Mouse (Mus musculus) cerebral cortex, adult 2 months (tissue): Measurements from ENCODE around the gene Spata31d1d.

Source experiments
- WGBS: fragments of 180-500 bp; shearing (Covaris S2); methylation state at CpG from one replicate; pipeline ENCODE4 v1.1.7; 2018; 5-methylcytosine and 5-hydroxymethylcytosine counted together

Spata31d1d gene

DNA sequence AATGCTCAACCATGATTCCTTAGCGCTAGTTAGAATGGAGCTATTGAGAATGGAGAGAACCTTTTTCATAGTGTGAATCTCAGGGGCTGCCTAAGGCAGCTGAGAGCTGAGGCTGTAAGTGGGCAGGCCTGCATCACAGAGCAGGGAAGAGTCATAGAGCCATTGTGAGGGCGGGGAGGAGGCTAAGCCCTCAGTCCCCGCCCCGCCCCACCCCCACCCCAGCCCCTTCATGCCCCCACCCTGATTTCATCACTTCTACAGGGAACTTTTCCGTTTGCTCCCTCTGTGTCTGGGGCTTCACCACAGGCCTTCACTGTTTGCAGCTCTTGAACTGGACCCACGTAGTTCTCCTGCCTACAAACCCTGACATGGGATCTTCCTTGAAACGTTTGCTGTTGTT, at the start of gene Spata31d1d:
Spata31d1d (minus strand) TSS at position 101 of the 400 bp plus-strand sequence.
- WGBS, result 68% methylated on average over 7 of the region's 7 CpGs

DNA sequence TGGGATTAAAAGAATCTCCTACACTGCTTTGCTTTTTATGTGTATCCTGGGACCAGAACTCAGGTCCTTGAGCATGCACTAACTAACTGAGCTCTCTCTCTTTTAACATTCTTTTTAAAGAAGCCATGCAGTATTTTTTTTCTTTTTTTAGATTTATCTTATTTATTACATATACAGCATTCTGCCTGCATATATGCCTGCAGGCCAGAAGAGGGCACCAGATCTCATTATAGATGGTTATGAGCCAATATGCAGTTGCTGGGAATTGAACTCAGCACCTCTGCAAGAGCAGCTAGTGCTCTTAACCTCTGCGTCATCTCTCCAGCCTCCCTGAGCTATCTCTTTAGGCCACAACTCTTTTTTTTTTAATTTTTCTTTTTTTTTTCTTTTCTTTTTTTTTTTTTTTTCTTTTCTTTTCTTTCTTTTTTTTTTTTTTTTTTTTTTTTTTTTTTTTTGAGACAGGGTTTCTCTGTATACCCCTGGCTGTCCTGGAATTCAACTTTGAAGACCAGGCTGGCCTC, 48.3 kb upstream of the Spata31d1d start:
- WGBS, result 100% methylated on average over 1 of the region's 1 CpGs

DNA sequence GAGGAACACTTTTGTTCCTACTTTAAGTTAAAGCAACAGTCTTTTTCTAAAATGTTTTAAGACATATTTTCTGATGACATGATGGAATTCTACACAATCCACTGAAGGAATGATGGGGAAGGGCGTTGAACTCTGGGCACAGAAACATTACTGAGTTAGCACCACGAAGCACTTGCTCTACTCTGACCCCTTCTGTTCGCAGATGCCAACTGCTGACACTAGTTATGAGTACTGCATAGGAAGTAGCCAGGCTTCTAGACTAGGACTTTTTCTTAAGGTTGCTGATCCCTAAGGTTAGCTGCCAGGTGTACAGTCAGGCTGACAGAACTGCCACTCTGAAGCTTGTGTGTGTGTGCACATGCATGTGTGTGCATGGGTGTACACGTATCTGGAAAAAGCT, 47.7 kb upstream of the Spata31d1d start:
- WGBS, result 70% methylated on average over 4 of the region's 4 CpGs

DNA sequence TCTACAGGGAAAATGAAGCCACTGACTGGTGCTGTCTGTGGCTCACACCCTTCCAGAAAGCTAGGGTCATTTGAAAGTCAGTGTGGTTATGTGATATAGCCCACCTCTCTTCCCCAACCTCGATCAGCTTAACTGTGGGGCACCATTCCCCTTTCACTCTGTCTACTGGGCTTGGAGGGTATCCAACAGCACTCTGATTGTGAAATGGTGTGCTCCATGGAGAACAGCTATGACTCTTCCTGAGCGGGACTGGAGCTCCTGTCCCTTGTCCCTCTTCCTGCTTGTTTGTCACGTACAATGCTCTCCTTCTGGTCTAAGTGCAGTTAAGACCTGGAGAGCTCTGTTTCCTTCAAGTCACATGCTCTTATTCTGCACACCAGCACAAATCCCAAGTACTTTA, 43.6 kb upstream of the Spata31d1d start:
- WGBS, result 81% methylated on average over 3 of the region's 3 CpGs

DNA sequence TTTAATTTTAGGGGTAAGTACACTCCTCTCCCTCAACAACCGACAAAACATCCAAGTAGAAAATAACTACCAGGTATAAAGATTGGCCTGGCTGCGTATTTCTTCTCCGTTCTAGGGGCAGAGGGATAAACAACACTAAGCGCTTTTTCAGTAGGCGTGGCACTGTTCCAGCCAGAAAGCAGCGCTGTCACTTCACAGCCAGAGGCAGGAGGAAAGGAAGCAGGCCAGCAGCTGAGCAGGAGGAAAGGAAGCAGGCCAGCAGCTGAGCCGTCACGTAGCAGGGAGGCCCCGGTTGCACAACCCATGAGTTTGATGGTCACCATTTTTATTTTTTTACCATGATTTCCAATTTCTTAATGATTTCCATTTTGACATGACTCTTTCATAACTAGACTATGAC, 39.7 kb upstream of the Spata31d1d start:
- 7% methylated on average over 9 of the region's 9 CpGs for WGBS

DNA sequence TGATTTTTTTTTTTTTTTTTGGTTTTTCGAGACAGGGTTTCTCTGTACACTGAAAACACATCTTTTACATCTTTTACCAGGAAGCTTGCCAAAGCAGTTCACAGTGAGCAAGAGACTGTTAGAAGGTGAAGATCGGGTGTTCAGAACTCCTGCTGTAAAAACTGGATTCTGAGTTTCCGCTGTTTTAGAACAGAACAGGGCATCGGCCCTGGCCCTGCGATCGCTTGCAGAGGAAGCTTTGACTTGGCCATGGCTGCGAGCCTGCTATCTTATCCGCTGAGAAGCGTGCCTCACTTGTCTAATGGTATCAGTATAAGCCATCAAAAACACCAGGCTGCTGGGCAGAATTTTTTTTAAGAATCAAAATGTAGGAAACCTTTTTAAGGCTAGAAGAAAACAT, 39.3 kb upstream of the Spata31d1d start:
- WGBS, result 16% methylated on average over 9 of the region's 9 CpGs

DNA sequence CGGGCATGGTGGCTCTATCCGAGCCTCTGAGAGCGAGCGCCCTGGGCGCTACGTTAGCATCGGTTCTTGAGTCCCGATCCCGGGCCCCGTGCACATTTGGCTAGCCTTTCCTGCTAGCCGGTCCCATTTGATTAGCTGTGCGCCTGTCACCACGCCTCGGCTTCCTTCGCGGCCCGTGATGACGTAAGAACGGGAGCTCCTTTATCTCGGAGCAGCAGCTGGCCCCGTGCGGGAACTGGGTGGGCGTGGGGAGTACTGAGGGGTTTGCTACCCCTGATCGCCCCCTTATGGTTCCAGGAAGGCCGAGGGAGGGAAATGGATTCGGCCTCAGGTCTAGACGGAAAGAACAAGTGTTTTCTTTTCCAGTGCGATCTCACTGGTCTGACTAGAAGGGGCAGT, 38.6 kb upstream of the Spata31d1d start:
- WGBS, result under 1% methylated on average over 28 of the region's 28 CpGs

DNA sequence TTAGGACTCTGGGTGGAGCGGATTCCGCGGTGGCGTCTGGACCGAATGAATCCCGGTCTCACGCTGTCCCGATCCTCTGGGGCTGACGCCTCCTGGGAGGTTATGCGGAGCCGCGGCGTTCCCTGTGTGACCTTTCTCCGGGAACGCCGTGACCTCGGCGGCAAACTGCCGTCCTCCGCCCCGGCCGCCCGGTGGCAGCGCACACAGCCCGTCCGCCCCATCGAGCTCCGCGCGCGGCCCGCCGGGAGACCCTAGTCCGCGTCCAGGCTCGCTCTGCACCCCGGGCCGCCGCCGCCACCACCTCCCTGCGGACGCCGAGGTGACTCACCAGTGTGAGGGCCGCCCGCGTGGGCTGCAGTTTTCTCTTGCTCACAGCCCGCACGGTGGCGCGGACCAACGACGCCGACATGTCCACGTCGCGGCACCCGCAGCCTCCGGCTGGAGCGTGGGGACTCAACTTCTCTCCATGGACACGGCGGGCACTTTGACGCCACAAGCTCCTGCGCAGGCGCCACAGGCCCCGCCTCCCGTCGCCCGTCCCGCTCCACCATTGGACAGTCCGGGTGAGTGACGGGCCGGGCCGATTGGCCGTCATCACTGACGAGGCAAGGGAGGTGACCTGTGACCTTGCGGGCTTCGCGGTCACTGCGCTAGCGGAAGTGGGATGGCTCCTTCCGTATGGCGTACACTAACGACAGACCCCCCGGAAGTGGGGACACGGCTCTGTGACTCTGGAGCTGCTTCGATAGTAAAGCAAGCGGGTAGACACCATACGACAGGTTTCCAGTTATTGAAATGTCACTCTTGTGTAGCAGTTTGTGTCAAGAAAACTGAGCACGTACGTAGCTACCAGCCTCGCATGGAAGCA, 38.0 kb upstream of the Spata31d1d start, which contains the start of gene Isca1:
Isca1 (minus strand) TSS at position 515 of the 868 bp plus-strand sequence.
- under 1% methylated on average over 91 of the region's 91 CpGs for WGBS

DNA sequence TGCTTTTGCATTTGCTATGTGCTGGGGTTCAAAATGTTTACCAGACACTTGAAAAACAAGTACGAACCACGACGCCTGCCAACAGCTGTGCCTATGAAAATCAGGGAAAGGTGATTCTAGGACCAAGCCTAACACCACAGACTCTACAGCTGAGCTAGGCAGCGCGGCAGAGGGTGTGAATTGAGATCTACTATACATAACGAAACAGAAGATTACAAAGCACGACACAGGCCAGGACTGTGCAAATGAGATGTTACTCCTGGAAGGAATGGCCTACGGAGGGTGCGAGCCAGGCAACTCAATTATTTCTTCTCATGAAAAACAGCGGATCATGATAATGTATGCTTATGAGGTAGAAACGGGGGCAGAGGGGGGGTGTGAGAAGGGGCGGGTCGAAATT, 37.0 kb upstream of the Spata31d1d start:
- 15% methylated on average over 13 of the region's 13 CpGs for WGBS

DNA sequence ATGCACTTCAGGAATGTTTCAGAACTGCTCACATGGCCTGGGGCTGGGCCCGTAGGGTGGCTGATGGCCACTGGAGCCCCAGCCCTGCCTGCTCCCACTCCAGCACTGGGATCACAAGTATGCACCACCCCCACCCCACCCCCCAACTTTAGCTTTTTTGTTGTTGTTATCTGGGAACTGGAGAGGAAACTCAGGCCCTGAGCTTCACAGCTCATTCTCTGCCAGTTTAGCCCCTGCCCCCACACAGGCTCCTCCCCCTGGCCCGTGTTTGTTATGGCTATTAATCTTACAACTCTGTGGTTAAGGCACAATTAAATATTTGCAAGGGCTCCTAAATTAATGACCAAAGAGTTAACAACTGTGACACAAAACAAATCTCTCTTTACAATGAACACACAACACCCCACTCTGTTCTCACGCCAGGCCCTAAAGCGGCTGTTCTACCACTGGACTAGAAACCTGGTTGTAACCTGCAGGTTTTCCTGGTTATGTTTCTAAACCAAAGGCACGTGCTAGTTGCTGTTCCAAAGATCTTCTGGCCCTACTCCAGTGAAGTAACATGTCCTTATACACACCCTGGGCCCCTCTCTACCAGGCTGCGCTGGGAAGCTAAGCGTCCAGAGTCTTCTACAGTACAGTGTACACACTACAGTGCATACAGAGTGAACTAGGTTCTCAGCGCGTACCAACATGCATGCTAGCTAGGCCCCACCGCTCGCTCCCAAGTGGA, 35.4 kb upstream of the Spata31d1d start:
- WGBS, result 76% methylated on average over 11 of the region's 11 CpGs

DNA sequence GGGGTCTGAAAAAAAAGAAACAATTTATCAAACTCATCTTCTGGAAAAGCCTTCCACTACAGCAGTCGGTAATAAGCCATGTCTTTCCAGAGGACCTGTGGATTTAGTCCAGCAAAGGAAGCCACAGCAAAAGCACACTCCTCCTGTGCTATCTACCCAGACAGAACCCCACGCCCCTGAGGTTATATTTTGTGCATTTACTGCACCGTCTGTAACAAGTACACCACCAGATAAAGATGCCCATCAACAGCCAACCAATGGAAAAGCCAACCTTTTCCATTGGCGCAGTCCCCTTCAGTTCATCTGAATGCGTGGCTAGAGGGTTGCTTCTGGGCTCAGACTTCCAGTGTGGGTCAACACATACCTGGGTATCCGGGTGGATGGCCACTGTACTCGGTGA, 31.2 kb upstream of the Spata31d1d start:
- 92% methylated on average over 7 of the region's 7 CpGs for WGBS

DNA sequence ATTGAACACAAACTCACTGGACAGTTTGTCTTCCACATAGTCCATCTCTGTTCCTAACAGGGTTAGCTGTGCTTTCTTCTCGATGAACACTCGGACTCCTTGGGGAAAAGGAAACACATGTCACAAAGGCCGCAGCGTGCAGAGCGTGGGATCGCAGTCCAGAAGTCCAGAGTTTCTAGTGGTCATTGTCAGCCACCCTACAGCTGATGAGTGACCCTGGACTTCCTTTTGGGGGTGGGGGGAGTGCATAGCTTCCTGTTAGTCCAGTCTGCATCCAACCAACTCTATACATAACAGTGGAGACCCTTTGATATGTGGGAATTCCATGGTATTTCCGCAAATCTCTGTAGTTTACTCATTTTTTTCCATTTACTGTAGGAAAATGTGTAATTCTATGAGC, 25.4 kb upstream of the Spata31d1d start:
- WGBS, result 79% methylated on average over 7 of the region's 7 CpGs

DNA sequence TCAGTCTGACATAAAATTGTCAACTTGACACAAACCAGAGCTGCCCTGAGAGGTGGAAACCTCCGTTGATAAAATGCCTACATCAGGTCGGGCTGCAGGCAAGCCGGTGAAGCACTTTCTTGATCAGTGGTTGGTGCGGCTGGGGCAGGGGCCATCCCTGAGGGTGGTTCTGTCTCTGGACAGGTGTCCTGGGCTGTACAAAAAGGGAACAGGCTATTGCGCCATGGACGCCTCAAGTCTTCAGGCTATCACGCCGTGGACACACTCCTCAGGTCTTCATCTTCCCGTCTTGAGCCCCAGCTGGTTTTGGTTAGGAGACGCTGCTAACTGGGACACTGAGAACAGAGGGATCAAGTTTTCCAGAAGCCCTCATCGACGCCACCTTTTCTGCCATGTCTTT, 18.8 kb upstream of the Spata31d1d start:
- WGBS, result 91% methylated on average over 12 of the region's 12 CpGs

DNA sequence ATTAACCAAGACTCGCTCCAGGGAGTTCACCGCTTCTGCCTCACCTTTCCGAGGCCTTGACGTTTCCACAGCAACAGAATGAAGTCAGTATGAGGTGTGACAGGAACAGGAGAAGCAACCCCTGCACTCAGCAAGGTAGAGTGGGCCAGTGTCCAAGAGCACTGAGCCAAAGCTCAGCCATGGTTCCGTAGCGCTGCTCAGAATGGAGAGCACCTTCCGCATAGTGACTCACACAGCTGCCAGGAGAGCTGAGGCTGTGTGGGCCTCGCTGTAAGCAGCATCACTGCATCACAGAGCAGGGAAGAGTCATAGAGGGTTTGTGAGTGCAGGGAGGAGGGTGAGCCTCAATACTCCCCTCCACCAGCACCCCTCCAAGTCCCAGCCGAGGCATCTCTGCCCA, 15.2 kb upstream of the Spata31d1d start, which contains the start of gene 1700014D04Rik:
1700014D04Rik (minus strand) TSS at position 42 of the 400 bp plus-strand sequence.
- WGBS, result 61% methylated on average over 9 of the region's 9 CpGs

DNA sequence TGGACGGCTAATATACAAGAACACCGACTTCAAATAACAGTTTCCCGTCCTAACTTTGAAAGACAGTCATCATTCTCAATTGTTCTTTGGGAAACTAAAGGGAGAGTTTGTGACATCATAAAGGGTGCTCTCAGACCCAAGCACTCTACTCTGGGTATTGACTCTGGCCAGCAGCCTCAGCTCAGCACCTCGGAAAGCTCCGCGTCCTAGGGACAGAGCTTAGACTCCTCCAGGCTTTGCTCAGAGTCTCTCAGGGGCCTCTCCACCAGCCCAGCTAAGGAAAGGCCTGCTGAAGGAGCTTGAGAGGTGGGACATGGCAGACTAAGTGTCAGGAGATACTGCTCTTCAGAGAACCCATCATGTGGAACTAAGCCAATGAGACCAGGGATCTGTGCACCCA, 14.6 kb upstream of the Spata31d1d start:
- 80% methylated on average over 6 of the region's 6 CpGs for WGBS

DNA sequence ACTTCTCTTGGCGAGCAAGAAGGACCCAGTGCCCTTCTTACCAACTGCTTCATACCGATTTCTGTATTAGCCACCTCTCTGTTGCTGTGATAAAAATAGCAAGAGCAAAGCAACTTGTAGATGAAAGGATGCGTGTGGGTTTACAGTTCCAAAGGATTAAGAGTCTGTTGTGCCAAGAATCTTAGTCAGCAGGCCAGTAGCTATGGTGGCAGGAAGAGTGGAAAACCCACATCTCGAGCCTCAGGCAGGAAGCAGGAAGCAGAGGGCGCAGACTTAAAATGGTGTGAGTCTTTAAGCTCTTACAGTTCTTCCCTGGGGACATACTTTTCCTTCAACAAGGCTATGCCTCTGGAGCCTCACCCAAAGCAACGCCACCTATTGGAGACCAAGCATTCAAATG, 13.9 kb upstream of the Spata31d1d start:
- 51% methylated on average over 6 of the region's 6 CpGs for WGBS

DNA sequence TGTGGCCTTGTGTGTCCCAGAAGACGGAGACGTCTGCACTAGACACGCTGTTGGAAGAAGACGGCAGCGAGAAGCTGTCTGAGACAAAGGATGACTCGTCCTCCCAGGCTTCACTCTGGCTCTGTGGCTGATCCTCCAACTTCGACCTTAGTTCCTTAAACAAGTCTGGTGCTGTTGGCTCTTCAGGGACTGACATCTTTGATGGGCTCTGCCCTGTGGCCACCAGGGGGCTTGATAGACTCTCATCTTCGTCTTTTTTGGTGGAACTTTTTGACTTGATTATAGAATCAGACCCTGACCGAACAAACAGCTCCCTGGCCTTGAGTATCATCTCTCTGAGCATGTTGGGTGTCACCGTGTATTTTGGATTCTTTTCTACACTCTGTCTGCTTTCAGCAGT, 10.1 kb upstream of the Spata31d1d start:
- 75% methylated on average over 10 of the region's 10 CpGs for WGBS

DNA sequence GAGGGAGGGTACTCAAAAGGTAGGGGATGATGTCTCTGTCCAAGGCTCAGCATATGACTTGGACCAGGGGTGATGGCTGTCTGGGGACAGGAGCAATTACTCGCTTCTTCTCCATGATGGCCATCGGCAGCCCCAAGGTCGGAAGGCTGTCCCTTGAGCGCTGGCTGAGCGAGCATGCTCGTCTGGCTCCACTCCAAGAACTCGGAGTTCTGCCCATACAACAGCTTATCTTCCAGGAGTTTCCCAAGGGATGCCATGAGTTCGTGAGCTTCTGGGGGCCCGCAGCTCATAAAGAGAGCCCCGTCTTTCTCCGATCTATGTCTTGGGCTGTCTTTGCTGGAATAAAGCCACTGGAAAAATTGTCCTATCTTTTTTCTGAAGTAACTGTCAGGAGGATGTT, 9.5 kb upstream of the Spata31d1d start:
- WGBS, result 96% methylated on average over 11 of the region's 11 CpGs

DNA sequence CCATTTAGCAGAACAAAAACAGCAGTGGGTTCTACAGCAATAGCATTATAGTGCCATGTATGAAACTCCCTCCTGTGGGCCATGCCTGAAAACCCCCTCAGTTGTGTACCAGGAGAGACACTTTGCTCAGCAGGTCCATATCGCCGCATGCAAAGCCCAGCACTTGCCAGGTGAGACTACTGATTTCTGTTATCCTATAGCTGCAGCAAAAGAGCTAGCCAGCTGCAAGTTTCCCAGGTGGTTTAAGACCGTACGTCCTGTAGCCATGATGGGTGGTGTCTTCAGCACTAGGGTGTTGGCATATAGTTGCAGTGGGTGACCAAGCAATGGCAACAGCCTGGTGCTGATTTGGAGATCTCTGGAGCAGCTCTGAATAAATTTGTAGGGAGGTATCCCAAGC, 7.8 kb upstream of the Spata31d1d start:
- WGBS, result 98% methylated on average over 4 of the region's 4 CpGs

DNA sequence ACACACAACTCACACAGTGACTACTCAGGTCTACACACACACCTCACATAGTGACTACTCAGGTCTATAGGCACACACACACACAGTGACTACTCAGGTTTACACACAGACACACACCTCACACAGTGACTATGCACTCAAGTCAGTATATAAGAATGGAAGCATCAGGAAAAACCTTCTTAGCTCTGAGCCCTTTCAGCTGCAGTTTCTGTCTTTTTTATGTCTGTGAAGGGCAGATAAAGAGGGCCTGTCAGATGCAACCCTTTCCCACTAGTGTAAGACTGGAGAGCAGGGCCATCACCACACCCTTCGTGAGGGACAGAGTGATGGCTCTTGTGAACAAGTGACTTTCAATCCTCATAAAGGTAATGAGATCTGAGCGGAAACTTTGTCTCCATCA, 6.9 kb upstream of the Spata31d1d start:
- 94% methylated on average over 2 of the region's 2 CpGs for WGBS

DNA sequence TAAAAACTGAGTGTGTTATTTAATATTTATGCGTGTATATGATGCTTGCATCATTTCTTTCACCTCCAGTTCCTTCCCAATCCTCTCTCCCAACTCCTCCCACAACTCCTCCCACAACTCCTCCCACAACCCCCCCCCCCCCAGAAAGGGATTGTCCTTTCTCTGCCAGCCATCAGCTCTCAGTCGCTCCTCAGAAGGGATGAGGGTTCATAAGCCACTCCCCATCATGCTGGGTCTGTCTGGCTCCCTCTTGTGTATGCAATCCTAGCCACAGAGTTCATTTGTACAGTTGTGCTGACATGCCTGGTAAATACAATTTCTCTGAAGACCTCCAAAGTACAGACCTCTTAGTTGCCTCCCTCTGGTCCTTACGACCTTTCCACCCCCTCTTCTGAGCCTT, 3.6 kb upstream of the Spata31d1d start:
- WGBS, result 38% methylated on average over 3 of the region's 3 CpGs

DNA sequence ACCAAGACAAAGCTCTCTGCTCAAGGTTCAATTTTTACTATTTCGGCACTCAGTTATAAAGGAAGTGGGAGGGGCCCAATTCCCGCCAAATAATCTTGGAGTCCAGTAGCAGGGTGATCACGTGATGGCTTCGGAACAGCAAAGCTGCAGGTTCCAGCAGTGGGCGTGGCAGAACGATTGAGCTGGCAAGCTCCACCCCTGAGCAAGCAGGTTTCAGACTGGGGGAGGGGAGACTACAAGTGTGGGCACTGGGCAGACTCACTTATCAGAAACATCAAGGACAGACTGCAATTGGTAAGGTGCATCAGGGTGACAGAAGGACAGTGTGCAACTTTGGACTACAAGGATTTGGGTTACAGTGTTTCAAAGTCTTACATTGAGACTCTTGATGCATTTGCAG, 2.8 kb upstream of the Spata31d1d start:
- 39% methylated on average over 6 of the region's 6 CpGs for WGBS

DNA sequence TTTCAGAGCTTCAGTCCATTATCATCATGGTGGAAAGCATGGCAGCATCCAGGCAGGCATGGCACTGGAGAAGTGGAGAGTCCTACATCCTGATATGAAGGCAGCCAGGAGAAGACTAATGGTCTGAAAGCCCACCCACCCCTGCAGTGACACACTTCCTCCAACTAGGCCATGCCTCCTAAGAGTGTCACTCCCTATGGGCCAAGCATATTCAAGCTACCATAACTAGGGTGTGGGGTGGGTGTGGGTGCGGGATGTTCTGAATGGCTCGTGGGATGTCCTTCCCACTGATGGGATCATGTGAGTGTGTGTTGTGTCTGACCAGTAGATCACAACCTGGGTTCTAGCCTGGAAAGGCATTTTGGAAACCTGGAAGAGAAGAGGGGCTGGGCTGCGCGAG, 2.4 kb upstream of the Spata31d1d start:
- WGBS, result 89% methylated on average over 4 of the region's 4 CpGs
